Mouse (Mus musculus): ENCODE measurements around the gene Rgs16.

DNA sequence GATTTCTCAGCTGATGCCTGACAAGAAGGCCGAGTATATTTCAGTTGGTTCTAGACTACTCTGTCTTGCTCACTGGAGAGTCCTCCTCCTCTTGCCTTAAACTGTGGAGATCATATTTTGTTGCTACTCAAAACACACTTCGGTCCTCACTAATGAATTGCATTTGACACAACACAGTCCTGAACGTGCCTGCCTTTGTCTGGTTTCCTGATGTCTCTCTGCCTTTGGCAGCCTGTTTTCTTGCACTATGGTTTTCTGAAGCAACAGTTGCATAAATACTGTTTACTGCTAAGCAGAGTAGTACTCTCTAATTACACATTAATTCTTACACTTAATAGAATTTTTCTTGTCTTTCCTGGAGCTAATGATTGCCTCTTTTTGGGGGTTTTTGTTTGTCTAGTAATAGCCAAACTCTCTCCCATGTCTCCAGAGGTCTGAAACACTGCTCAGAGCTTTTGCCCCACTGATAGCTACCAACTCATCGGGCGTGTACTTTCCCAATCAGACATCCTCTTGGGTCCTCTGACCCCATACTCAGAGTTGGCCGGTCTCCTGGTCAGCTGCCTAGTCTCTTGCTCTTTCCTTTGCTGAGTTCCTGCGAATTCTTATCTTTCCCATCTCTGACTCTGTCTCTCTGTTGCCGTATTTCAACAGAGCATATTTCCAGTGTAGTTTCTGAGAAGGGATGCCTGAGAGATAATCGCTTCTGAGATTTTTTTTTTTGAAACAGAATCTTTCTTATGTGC is 18.4 kb upstream of the Rgs16 start:
- TF ChIP-seq CTCF (IDR thresholded peaks at IDR 0.05; ENCODE audit: low read depth, low read length) = no peak
- no peak for TF ChIP-seq GATA2 (IDR thresholded peaks at IDR 0.05; ENCODE audit: borderline replicate concordance, low read depth, low read length)

Data from G1E (cell line).